Mouse (Mus musculus) spleen, adult 12 weeks (tissue): ENCODE data around the gene Lgals9.

Experiments used
- DNase-seq: peaks from one replicate; pipeline ENCODE4 v3.0.0; 2022; ENCODE audit warnings: low spot score

Gene Lgals9

DNA sequence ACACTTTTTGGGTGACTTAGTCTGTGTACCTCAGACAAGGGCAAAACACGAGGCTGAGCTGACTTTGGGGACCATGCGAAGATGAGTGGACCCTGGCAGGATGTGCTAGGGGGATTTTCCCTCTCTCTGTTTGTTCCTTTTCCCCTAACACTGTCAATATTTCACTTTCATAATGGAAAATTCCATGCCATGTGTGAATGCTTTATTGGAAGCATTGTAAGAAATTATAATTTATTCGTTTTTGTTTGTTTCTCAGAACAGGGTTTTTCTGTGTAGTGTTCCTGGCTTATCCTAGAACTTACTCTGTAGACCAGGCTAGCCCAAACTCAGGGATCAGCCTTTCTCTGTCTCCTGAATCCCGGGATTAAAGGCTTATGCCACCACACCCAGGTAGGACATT is 65.0 kb downstream of the Lgals9 start:
- no peak for DNase-seq

DNA sequence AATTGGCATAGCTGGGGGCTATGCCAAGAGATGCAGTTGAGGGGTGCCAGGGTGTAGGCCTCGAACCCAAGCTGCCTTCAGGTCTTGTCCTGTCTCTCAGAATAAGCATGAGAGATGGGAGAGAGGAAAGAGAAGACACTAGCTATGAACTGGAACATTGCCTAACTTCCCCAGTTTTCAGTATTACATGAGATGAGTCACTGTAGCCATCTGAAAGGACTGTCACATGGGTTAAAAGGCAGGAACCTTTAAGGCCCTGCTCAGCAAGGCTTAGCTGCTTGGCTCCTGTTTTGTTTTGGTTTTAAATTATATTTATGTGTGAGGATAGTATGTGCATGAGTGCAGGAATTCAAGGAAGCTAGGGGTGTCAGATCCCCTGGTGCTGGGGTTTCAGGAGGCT is 68.3 kb downstream of the Lgals9 start:
- DNase-seq = no peak

DNA sequence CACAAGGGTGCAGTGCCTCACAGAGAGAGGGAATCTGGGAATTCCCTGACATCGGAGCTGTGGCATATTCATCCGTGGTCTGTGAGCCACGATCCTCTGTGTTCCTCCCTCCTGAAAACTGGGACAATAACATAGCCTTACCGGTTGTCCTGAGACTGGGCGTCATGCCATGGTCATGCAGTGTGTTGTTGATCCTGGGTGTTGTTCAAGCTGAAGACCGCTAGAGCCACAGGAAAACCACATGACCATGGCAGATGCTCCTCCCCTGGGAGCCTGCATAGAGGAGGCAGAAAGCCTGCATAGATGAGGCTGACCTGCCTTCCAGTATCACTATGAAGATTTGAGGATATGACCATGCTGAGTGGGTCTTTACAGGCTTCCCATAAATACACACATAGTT is 69.3 kb downstream of the Lgals9 start:
- DNase-seq = no peak
